Mouse (Mus musculus) midbrain, embryonic 10.5 days (tissue): Measurements from ENCODE around the gene Ears2. TPM values are rescaled to one million over a fixed set of nuclear protein-coding genes. Genes with fewer than 3 reads are reported as not detected.
A peak's percentile ranks its signal among the peaks of the same experiment; 100 is the strongest.

Source experiments
- DNase-seq: peaks from one replicate; pipeline ENCODE4 v3.0.0-alpha.2; 2017; ENCODE audit warnings: low spot score
- H3K27ac ChIP-seq: fragments of 300-500 bp; sonication (generic); replicated peaks from 2 replicates; pipeline ENCODE4 v1.5.1; 2016; ENCODE audit warnings: mild to moderate bottlenecking
- H3K27me3 ChIP-seq: fragments of 300-500 bp; sonication (generic); 2 replicates; pipeline ENCODE4 v1.6.1; 2016; ENCODE audit warnings: low read depth, mild to moderate bottlenecking; ENCODE audit not compliant: poor library complexity, severe bottlenecking
- H3K36me3 ChIP-seq: fragments of 300-500 bp; sonication (generic); 2 replicates; pipeline ENCODE4 v1.6.1; 2016; ENCODE audit warnings: mild to moderate bottlenecking, moderate library complexity
- H3K4me1 ChIP-seq: fragments of 300-500 bp; sonication (generic); 2 replicates; pipeline ENCODE4 v1.6.1; 2016
- H3K4me3 ChIP-seq: fragments of 300-500 bp; sonication (generic); 2 replicates; pipeline ENCODE4 v1.5.1; 2016; ENCODE audit warnings: mild to moderate bottlenecking, moderate library complexity
- H3K9me3 ChIP-seq: fragments of 300-500 bp; sonication (generic); replicated peaks from 2 replicates; pipeline ENCODE4 v1.6.1; 2016; ENCODE audit warnings: mild to moderate bottlenecking
- WGBS: fragments of 180-500 bp; shearing (Covaris S2); methylation state at CpG from one replicate; pipeline ENCODE4 v1.1.7; 2016; 5-methylcytosine and 5-hydroxymethylcytosine counted together
- polyA plus RNA-seq: library from polyadenylated mRNA; unstranded; fragments of >200 nt; fragmentation: Nextera tagmentation; extraction: Ambion mirVana; gene quantifications from 2 replicates; pipeline ENCODE4 v1.2.1, GENCODE M21; 2016

Ears2 gene
- polyA plus RNA-seq, 1 experiment from 2014 or later: 18.9 TPM

DNA sequence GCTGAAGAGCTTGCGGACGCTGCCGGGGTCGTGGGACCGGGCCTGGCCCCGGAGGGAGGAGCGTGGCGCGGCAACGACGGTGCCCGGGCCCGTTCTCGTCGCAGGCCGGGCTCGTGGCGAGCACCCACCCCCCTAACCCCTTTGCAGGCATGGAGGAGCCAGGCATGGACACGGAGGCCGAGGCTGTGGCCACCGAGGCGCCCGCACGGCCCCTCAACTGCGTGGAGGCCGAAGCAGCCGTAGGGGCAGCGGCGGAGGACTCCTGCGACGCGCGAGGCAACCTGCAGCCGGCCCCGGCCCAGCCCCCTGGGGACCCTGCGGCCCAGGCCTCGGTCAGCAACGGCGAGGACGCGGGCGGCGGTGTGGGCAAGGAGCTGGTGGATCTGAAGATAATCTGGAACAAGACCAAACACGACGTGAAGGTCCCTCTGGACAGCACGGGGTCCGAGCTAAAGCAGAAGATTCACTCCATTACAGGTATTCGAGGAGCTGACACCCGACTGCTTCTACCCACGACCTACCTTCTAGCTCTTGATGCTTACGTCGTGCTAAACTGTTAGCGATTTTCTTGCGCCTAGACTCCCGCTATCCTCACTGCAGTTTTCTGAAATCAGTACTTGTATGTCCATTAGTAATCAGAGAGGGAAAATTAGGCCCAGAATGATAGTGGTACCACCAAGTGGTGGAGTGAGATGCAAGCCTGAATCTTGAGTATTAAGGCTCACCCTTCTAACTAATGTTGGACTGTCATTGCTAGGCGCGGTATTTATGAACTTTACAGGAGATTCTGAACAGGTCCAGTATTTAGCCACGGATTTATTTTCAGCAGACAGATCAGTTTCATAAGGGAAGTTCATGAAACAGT is 686 bp upstream of the Ears2 start:
- Histone ChIP-seq H3K27me3 (no peaks in the 10 kb centered on the region), H3K4me1 (peaks cover 34% of the 10 kb centered on the region), H3K36me3 (peaks cover 47% of the 10 kb centered on the region), H3K9me3 (no peaks in the 10 kb centered on the region), H3K27ac (peak overlapping the region; percentile 97), H3K4me3 (peak overlapping the region; percentile 99)
- no peak for DNase-seq
- 2% methylated on average over 50 of the region's 58 CpGs for WGBS

DNA sequence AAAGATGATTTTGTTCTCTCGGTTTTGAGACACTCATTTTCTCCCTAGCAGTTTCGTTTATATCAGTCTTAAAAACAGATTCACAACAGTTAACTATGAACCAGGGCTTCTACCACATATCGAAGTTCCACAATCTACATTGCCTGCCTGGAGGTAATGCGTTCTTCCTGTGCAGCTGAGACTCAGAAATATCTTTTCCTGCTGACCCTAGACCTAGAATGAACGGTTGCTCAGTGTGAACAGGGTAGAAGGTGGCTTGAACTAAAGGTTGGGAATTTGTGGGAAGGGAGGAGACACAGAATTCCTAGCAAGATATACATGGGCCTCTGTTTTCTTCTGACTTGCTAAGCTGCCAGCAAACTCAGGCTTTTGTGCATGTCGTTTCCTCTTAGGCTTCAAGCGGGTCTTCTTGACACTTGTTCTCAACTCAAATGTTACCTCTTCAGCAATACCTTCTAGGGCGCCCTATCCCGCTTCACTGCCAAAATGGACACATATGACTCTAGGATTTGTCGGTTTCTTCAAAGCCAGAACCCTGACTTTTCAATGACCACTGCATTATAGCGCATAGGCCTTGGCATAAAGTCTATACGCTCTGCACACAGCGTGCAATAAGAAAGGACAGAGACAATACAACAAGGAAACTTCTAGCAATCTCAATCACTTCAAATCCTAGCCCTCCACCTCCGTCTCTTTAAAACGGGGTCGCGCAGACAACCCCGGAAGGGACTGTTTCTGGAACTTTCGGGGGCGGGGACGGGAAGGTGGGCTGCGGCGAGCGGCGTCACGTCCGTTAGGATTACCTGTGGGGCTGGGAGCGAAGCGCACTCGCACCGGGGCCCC is 740 bp downstream of the Ears2 start:
- H3K9me3 ChIP-seq: no peaks in the 10 kb centered on the region
- no peak for DNase-seq
- peak overlapping the region; percentile 97 for H3K27ac ChIP-seq
- H3K27me3 ChIP-seq: no peaks in the 10 kb centered on the region
- peak overlapping the region; percentile 99 for H3K4me3 ChIP-seq
- WGBS: 23% methylated on average over 31 of the region's 31 CpGs
- H3K36me3 ChIP-seq: peaks cover 47% of the 10 kb centered on the region
- peaks cover 34% of the 10 kb centered on the region for H3K4me1 ChIP-seq

DNA sequence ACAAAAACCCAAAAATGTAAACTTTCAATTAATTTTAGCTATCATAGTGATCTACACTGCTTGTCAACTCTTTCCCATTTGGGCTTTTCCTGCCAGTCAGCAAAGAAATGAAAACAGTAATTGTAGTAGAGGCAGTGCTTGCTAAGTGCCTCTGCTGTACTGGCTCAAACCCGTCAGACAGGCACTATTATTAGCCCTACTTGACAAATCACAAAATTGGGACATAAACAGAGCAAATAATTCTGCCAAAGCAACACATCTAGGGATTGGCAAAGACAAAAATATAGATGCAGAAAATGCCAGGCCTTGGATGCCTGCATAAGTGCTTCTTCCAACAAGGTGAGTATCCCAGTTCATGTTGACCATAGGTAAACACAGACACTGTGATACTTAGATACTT is 1.4 kb downstream of the Ears2 start:
- 85% methylated on average over 1 of the region's 1 CpGs for WGBS
- Histone ChIP-seq H3K27ac (no peak overlapping the region), H3K4me3 (peak overlapping the region; percentile 99; the same call in 1 of the 2 replicates)

DNA sequence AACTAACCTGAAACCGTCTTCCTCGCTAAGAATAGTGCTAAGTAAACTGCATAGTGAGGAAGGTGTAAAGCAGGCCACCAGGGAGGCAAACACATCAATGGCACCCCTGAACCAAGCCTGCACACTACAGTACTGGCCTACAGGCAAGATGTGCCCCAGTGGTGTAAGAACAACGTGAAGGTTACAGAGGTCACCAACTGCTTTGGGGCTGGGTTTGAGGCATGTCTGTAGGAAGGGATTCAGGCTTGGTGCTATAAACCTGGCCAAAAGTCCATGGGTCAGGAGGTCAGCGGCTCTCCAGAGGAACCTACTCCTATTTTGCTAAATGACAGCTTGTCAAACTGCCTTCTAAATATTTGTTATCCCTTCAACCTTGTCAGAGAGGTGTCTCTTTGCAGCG is 10.4 kb downstream of the Ears2 start:
- H3K27ac ChIP-seq: no peak overlapping the region
- WGBS: 90% methylated on average over 5 of the region's 5 CpGs
- H3K9me3 ChIP-seq: no peaks in the 10 kb centered on the region
- no peaks in the 10 kb centered on the region for H3K27me3 ChIP-seq
- H3K36me3 ChIP-seq: peaks cover 90% of the 10 kb centered on the region
- DNase-seq: no peak
- no peak overlapping the region for H3K4me3 ChIP-seq
- H3K4me1 ChIP-seq: no peaks in the 10 kb centered on the region

More for the DNA sequence above, 1.4 kb downstream of the Ears2 start:
- Histone ChIP-seq H3K36me3 (peaks cover 47% of the 10 kb centered on the region), H3K9me3 (no peaks in the 10 kb centered on the region), H3K27me3 (no peaks in the 10 kb centered on the region), H3K4me1 (peaks cover 34% of the 10 kb centered on the region)
- no peak for DNase-seq

DNA sequence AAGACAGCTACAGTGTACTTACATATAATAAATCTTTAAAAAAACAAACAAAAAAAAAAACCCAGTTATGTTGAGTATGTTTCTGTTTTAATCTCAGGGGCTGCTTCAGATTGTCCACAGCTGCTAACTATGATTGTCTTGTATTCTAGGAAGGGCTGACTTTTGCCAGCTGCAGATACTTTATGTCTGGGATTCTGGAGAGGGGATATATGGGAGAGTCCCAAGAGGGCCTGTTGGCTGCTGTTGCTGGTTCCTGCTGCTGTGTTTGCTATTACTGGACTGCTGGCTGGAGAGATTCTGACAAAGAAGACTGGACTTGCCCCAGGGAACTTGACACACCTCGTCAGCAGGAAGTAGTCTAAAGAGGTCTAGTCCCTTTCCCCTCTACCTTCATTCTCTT is 16.2 kb downstream of the Ears2 start:
- Histone ChIP-seq H3K4me3 (no peak overlapping the region), H3K27ac (no peak overlapping the region), H3K9me3 (no peaks in the 10 kb centered on the region), H3K27me3 (no peaks in the 10 kb centered on the region), H3K4me1 (no peaks in the 10 kb centered on the region), H3K36me3 (peaks cover 85% of the 10 kb centered on the region)
- DNase-seq: no peak
- 81% methylated on average over 1 of the region's 1 CpGs for WGBS

DNA sequence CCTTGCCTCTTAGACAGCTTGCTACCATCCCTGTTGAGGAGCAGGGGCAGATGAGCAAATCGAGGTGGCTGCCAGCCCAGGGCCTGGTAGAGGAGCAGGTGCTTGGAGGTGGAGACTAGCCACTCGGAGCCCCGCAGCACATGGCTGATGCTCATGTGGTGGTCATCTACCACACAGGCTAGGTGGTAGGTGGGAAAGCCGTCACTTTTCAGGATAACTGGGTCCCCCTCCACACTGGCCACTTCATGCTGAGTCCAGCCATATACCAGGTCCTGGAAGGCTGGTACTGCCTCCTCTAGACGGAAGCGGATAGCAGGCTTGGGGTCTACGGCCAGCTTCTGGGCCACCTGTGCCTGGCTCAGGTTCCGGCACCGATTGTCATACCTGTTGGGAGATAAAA is 18.9 kb downstream of the Ears2 start:
- 94% methylated on average over 9 of the region's 9 CpGs for WGBS
- peaks cover 78% of the 10 kb centered on the region for H3K36me3 ChIP-seq
- no peaks in the 10 kb centered on the region for H3K27me3 ChIP-seq
- no peaks in the 10 kb centered on the region for H3K4me1 ChIP-seq
- H3K4me3 ChIP-seq: no peak overlapping the region
- H3K27ac ChIP-seq: no peak overlapping the region
- DNase-seq: no peak
- no peaks in the 10 kb centered on the region for H3K9me3 ChIP-seq

DNA sequence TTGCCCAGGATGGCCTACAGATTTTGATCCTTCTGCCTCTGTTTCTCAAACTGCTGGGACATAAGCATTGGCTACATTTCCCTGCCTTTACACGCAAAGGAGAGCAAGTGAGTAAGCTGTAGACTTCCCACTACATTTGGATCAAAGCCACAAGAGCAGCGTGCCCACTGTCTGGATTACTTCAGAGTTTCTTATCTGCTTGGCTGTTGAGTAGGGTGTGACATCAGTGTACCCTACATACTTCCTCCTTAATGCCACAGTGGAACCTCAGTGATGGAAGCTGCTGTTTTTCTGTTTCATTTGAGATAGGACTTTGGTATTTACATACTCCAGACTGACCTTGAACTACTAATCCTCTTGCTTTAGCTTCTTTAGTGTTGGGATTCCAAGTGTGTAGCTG is 20.2 kb downstream of the Ears2 start:
- Histone ChIP-seq H3K27ac (no peak overlapping the region), H3K36me3 (peaks cover 84% of the 10 kb centered on the region), H3K27me3 (no peaks in the 10 kb centered on the region), H3K4me1 (no peaks in the 10 kb centered on the region), H3K9me3 (no peaks in the 10 kb centered on the region), H3K4me3 (no peak overlapping the region)
- 94% methylated on average over 2 of the region's 2 CpGs for WGBS
- DNase-seq: no peak

DNA sequence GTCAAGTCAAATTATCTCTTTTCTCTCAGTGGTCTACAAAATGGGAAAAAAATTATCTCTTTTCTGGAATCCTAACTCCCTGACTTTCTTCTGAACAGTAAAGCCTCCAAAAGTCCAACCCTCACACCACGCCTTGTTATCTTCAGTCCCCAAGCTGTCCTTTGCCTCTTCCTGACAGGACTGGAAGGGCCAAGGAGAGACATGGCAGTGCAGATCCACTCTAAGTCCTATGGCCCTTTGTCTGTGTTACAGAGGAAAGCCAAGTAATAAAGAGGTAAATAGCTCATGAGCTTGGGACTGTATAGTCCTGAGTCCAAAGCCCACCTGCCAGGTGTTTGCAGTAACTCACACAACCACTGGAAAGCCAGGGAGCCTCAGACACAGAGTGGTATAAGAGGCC is 21.4 kb downstream of the Ears2 start:
- WGBS: 90% methylated on average over 1 of the region's 1 CpGs
- no peaks in the 10 kb centered on the region for H3K4me1 ChIP-seq

DNA sequence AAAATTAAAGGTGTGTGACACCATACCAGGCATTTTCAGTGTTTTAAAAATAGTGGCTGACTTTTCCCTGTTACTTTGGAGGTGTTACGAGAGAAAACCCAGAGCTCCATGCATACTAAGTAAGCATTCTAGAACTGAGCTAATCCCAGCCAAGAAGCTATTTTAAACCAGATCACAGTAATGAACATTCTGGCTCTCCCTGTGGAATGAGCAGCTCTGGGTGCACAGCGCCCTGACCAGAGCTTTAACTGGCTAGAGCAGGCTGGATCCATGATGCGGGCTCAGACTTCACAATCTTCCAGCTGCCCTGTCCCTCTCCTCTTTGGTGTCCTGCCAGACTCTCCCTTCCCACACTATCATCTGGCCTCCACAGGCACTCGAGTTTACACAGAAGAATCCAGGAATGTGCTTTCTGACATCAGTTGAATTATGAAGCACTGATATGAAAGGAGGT is 21.9 kb downstream of the Ears2 start:
- no peak for DNase-seq
- Histone ChIP-seq H3K27me3 (no peaks in the 10 kb centered on the region), H3K36me3 (peaks cover 88% of the 10 kb centered on the region), H3K9me3 (no peaks in the 10 kb centered on the region), H3K27ac (no peak overlapping the region), H3K4me1 (no peaks in the 10 kb centered on the region), H3K4me3 (no peak overlapping the region)
- 87% methylated on average over 4 of the region's 4 CpGs for WGBS

More for the DNA sequence above, 21.4 kb downstream of the Ears2 start:
- Histone ChIP-seq H3K4me3 (no peak overlapping the region), H3K27me3 (no peaks in the 10 kb centered on the region), H3K36me3 (peaks cover 86% of the 10 kb centered on the region), H3K9me3 (no peaks in the 10 kb centered on the region), H3K27ac (no peak overlapping the region)
- DNase-seq: no peak

DNA sequence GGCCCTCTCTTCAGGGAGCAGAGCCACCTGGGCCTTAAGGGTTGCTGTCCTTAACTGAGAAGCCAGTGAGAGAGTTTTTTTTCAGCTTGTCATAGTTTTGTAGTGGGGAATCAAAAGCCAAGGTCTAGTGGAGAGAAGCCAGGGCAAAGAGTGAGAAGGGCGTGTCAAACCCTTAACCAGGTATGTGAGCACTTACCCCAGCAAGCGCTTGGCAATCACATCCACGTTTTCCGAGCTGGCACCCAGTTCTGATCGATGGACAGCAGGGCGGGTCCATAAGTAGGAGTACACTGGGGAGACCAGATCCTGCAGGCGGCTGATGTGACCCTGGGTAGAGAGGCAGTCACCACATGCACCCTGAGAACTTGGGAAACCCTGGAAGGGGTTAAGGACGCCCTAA is 23.0 kb downstream of the Ears2 start:
- no peaks in the 10 kb centered on the region for H3K27me3 ChIP-seq
- H3K9me3 ChIP-seq: no peaks in the 10 kb centered on the region
- no peaks in the 10 kb centered on the region for H3K4me1 ChIP-seq
- H3K36me3 ChIP-seq: peaks cover 90% of the 10 kb centered on the region
- H3K27ac ChIP-seq: no peak overlapping the region
- no peak for DNase-seq
- H3K4me3 ChIP-seq: no peak overlapping the region
- 89% methylated on average over 8 of the region's 8 CpGs for WGBS

DNA sequence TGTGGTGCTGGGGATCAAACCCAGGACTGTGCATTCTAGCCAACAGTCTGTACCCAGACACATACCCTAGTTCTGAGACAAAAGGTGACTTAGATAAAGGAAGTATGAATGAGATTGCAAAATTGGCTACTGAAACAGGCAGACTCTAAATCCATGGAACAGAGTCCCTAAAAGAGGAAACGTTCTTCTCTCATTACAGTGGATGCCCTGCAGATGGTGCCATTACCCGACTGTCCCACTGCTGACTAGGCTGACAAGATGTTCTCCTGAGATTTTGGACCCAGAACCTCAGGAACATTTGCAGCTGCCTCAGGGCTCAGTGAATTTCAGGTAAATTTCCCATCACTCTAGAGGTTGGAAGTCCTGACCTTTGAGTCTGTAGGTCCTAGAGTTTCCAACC is 32.7 kb downstream of the Ears2 start:
- WGBS: 54% methylated on average over 2 of the region's 2 CpGs
- no peak for DNase-seq
- H3K27ac ChIP-seq: no peak overlapping the region
- H3K36me3 ChIP-seq: peaks cover 28% of the 10 kb centered on the region
- no peak overlapping the region for H3K4me3 ChIP-seq
- H3K27me3 ChIP-seq: no peaks in the 10 kb centered on the region
- no peaks in the 10 kb centered on the region for H3K4me1 ChIP-seq
- H3K9me3 ChIP-seq: no peaks in the 10 kb centered on the region

DNA sequence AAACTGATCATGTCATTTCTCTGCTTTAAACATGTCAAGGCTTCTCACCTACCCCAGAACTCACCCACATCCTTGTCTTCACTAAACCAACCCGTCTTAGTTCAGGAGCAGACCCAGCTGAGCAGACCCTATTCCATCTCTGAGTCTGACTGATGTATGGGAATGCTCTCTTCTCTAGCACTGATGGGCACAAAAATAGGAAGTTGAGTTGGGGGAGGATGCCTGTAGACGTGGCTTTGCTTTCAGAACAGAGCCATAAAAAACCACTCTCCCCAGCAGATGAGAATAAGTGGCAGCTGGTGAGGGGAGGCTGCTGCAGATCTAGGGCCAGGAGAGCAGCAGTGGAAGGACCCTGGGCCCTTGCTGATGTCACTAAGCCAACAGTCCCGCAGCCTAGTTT is 33.7 kb downstream of the Ears2 start:
- no peak for DNase-seq
- no peak overlapping the region for H3K4me3 ChIP-seq
- H3K9me3 ChIP-seq: no peaks in the 10 kb centered on the region
- 79% methylated on average over 3 of the region's 3 CpGs for WGBS
- H3K27me3 ChIP-seq: no peaks in the 10 kb centered on the region
- H3K36me3 ChIP-seq: peaks cover 18% of the 10 kb centered on the region
- H3K4me1 ChIP-seq: no peaks in the 10 kb centered on the region
- H3K27ac ChIP-seq: no peak overlapping the region

DNA sequence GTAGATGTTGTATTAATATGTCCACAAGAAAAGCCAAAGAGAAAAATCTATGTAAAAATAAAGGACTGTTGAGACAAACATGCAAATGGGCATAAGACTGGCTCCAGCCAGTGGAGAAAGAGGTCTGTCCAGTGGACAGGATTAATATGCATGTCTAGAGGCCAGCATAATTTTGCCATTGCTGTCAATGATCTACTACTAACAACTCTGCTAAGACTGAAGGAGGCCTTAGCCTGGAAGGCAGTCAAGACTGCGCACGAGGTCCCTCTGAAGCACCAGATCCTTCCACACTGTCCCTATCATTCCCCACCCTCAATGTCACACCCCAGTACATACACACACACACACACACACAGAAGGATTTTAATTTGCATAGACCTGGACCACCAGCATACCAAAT is 44.9 kb downstream of the Ears2 start:
- Histone ChIP-seq H3K27me3 (no peaks in the 10 kb centered on the region), H3K4me1 (peaks cover 27% of the 10 kb centered on the region), H3K4me3 (no peak overlapping the region), H3K9me3 (no peaks in the 10 kb centered on the region), H3K27ac (no peak overlapping the region), H3K36me3 (peaks cover 13% of the 10 kb centered on the region)
- no peak for DNase-seq
- WGBS: 100% methylated on average over 2 of the region's 2 CpGs
